Mouse (Mus musculus) layer of hippocampus, postnatal 14 days (tissue): ENCODE measurements around the gene Dnmt3l. TPM values are rescaled to one million over a fixed set of nuclear protein-coding genes. Genes with fewer than 3 reads are reported as not detected.
A peak's percentile ranks its signal among the peaks of the same experiment; 100 is the strongest.
"Not testable (repeated sequence)": the region's sequence is repeated elsewhere in the genome, so short reads cannot be mapped to it uniquely, and the experiment has no call there.

Experiments
- DNase-seq, 2 experiments: peaks; one replicate each; pipeline ENCODE4 v3.0.0; 2021 to 2022; ENCODE audit warnings: low spot score in 2 of 2, mixed read lengths in 1 of 2
- long read RNA-seq, 2 experiments: library from polyadenylated mRNA; stranded (forward); transcript quantifications; one replicate each; pipeline ENCODE4 v2.0.0; 2021
- total RNA-seq, 2 experiments: library from RNA; stranded (reverse); gene quantifications; 2 replicates each; pipeline ENCODE4 v1.2.3; 2021

The Dnmt3l gene
- under 1 TPM; 0.39 to 0.57 TPM for total RNA-seq
- long read RNA-seq, experiment 1: 0 reads
- long read RNA-seq, experiment 2: 0 reads

DNA sequence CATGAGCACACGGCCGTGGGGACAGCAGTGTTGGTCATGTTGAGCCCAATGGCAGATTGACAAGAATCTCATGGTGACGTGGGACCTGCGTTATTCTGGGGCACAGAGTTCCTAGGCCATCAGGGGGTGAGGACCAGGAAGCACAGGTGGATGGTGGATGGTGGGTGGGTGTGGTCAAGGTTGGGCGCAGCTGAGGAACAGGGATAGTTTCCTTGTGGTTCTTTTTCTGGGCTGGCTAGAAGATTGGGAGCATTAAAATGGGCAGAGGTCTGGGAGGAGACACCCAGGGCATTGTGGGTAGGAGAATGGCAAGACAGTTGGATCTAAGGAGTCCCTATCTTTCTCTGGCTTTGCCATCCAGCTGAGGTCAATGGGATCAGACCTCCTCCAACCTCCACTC lies at the start of gene Dnmt3l:
Gene Dnmt3l (plus strand): TSS at position 301 of the 400 bp plus-strand sequence.
- no peak for DNase-seq

DNA sequence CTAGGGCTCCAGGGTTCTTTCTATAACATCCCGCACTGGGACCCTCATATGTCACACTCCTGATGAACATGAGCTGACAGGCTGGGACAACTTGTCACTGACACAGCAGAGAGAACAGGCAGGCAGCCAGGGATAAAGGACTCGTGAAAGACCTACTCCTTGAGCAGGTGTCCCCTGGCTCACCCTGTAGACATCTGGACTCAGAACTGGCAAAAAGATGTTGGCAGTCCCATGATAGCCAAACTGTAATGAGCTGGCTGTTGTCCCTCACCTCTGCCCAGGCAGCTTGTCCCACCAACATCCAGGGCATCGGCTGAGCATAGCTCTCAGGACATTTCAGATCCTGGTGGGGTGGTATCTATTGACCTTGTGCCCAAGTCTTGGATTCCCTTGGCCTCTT lies 46.1 kb upstream of the Dnmt3l start:
- DNase-seq: no peak

DNA sequence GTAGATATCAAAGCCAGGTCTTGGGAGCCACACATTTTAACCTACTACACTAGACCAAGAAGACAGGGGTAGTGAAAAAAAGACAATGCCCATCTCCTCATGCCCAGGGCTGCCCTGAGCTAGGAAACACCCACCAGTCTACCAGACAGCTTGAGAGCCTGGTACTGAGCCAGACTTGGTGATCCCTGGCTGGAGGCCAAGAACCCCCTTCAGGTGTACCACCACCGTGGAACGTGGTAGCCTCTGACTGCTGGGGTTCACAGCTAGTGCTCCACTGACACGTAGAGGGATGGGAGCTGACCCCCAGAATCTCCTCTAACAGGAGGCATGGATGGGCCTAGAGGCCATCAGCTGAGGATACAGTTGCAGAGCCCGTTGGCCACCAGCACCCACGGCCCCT lies 41.5 kb upstream of the Dnmt3l start:
- no peak for DNase-seq

DNA sequence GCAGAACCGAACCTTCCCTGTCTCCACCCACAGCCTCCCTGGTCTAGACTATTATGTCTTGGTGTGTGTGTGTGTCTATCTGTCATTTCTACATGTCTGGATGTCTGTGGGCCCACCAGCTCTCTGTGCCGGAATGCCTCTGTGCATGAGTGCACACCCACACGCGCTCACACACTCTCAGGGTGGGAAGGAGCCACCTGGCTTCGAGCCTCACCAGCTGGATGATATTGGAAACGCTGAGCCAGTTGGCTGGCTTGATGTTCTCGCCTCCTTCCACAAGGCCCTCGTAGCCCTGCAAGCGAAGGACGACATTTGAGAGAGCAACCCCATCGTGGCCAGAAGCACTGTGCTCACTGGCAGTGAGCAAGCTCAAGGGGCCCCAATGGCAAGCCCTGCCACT lies 40.0 kb upstream of the Dnmt3l start:
- DNase-seq: peak; percentile 80 to 88

DNA sequence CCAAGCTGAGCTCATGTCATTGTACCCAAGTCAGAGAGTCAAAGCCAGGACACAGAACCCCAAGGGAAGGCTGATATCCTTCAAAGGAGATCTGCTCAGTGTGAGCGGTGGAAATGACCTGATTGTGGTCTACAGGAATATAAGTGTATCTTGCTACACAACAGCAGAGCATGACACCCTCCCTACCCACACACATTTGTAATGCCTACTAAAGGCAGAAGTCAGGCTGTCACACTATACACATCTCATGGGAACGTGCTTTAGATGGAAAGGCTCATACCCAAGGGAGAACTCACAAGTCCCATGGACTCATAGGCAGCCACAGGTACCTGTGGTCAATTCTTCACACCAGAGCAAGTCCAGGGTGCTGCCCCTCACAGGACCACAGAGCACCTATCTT lies 39.4 kb upstream of the Dnmt3l start:
- DNase-seq: no peak

DNA sequence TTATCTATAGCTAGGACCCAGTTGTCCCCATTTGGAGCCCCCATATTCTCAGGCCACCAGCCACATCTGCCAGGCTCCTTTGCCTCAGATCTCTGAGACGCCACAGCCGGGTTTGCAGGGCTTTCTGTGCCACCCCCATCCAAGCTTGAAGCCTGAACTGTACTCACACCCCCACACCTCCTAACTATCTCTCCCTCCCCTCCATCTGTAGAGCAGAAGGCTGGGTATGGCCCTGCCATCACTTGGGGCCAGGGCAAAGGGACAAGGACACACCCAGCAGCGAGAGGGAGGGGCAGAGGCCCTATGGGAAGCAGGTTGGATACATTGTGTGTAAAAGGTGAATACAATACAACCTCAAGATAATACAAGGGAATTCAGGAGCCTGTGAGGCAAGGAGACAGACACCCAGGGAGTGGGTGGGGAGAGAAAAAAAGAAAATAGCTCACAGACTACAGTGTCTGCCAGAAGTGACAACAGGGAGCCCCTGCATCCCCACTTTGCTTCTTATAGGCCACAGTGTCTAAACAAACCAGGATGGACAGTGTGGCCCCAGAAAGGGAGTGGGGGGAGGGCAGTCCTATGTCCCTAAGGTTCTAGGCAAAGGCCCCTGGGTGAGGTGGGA lies 37.2 kb upstream of the Dnmt3l start:
- no peak for DNase-seq

DNA sequence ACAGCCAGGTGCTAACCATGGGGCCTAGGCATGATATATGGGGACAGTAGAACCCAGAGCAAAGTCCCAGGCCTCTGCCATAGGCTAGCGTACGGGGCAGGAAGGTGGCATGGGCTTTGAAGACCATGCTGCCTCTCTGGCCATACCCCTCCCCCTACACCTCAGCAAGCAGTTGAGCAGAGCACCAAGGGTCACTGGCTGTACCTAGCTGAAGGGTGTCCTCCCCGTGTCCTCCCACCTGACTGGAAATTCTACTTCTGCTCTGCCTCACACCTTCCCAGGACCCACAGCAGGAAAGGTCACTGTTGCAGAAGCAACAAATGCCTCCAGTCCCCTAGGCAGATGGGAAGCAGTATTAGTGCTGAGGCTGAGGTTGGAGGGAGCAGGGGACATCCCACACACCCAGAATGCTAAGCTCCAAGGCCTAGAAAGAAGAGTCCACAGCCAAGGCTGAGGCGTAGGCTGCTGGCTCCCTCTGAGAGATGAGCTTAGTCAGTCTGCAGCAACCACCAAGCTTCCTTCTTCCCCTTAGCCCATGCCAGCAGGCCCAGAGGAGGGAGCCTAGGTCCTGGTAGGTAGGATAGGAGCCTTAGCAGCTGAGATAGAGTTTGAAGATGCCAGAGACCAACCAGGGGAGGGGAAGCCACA lies 35.8 kb upstream of the Dnmt3l start:
- no peak for DNase-seq

DNA sequence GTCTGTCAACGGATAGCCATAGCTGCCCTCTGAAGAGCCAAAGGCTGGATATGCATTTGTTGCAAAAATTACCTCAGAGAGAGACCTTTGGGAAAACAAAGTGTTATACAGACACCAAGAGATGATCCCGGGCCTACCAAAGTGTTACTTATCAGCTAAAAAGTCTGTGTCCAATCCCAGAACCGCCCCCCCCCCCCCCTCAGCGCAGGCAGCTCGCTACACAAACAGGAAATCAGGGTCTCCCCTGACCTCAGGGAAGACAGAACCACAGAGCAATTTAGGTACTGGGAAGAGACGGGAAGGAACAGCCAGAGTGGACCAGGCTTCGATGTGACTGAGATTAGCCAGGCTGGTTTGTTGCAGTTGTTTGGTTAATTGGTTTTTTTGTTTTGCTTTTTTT lies 34.5 kb upstream of the Dnmt3l start:
- no peak for DNase-seq

DNA sequence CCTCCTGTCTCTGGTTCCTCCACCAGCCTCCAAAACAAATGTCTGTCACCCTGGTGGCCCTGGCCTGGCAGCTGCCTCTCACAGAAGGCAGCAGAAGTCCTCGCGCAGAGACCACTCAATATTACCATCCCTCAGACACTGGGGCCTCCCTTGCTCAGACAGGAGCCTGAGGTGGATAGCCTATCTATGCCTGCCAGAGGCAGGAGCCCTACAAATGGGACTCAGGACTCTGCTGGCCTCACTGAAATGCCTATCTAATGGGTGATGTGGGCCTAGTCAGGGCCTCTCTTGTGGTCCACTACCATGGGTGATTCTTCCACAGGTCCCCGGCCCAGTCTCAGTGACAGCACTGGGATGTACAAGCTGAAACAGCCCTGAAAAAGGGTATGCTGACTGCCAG lies 33.6 kb upstream of the Dnmt3l start:
- no peak for DNase-seq

DNA sequence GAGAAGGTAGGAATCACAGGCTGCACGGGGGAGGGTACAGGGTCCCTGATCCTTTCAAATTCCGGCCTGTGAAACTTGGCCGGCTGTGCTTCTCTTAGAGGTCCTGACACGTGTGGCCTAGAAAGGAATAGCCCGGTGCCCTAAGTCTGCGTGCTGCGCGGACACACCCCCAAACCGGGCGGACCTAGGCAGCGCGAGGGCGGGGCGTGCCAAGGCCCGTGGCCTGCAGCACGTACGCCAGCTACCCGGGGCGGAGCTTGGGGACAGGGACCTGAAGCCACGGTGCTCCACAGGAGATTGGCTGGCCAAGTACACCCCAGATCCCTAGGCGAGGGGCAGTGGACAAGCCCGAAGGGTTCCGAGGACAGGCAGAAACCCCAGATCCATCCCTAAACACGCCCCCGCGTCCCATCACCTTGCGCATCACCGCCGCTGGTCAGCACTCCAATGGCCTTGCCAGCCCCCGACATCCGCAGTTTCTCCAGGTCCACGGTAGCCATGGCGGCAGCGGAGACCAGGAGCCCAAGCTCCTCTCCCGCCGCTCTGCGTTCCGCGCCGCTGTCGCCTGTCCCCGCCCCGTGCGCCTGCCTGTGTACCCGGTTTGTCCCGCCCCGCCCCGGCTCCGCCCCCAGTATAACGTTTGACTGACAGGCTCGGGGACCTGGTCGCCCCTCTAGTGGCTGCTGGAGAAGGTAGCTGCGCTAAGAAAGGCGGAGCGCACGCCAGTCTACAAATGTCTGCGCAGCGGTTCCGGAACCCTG lies 32.4 kb upstream of the Dnmt3l start:
- peak; percentile 90 to 94 for DNase-seq

DNA sequence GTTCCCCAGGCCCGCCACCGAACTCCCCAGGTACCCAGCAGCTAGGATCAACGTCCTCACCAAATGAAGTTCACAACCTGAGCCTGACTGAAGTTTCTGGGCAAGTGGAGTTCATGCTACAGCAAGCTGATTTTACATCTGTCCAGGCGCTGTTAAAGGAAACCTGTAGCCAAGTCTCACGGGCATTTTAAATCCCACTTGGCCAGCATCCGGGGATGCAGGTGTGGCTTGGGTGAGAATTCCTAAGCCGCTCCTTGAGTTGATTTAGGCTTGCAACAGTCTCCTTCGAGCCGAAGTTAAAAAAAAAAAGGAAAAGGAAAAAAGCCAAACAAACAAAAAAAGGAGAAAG lies 31.8 kb upstream of the Dnmt3l start, which contains the start of gene Pfkl:
Gene Pfkl (minus strand): TSS at position 139 of the 349 bp plus-strand sequence.
- DNase-seq: no peak

DNA sequence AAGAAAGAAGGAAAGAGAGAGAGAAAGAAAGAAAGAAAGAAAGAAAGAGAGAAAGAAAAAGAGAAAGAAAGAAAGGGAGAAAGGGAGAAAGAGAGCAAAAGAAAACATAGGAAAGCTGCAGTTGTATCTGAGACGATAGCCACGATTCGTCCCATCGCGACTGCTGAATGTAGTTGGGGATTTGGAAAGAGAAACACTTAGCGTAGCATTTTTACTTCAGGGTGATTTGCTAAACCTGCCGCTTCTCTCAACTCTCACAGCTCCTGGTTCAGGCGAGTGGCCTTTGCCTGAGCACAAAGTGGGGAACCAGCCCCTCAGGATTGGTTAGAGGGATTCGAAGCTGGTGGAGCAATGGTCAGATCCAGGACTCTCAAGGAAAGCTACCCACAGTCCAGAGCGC lies 31.4 kb upstream of the Dnmt3l start:
- no peak for DNase-seq

DNA sequence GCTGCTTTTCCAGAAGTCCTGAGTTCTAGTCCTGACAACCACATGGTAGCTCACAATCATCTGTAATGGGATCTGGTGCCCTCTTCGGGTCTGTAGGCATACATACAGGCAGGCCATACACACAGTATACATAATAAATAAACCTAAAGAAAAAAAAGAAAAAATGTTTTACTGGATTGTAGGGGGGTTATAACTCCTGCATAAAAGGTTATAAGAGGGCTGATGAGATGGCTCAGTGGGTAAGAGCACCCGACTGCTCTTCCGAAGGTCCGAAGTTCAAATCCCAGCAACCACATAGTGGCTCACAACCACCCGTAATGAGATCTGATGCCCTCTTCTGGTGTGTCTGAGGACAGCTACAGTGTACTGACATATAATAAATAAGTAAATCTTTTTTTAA lies 30.6 kb upstream of the Dnmt3l start:
- DNase-seq: not testable (repeated sequence)

DNA sequence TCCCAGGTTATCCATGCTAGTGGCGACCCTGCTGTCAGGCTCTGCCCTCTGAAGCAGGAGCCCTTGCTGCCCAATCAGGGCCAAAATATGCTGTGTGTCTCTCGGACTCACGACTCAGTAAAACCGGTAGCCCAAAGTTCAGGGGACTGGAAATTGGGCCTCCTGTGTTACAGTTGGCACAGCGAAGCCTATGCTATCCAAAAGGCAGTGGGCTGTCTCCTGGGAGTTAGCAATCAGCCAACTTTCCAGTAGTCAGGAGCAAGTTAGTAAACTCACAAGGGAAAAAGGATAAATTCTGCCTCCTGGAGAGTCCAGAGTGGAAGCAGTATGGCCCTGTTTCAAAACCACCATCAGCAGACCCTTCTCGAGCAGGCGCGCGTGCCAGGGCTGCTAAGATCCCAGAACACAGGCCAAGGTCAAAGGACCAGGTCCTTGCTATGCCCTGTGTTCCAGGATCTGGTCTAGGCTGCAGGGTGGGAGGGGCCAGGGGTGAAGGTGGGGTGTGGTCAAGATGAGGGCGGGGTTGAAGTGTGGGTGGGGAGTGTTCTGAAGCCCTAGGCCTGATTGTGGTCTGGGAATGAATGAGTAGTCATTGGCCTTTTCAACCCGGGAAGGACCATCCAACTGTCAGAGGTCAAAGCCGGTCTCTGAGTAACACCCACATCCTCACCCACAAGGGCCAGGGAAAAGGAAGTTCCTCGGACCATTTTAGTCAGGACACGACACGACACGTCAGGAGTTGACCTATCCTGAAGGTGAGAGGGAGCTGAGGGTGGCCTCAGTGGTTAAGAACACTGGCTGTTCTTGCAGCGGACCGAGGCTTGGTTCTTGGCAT lies 28.9 kb upstream of the Dnmt3l start:
- no peak for DNase-seq

DNA sequence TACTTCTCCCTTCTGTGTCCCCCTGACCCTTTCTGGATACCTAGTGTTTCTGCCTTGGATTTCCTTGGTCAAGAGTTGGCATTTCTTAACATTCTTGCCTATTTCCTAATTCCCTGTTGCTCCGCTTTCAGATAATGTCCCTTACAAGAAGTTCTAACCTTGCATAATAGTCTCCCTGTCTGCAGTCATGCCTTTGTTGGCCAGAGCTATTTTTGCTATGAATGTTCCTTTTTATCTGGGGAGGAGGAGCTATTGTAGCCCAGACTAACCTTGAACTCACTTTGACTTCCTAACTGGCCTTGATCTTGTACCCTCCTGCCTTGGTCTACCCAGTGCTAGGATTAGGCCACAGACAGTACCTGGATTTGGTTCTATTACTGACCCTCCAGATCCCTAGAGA lies 26.3 kb upstream of the Dnmt3l start:
- DNase-seq: no peak

DNA sequence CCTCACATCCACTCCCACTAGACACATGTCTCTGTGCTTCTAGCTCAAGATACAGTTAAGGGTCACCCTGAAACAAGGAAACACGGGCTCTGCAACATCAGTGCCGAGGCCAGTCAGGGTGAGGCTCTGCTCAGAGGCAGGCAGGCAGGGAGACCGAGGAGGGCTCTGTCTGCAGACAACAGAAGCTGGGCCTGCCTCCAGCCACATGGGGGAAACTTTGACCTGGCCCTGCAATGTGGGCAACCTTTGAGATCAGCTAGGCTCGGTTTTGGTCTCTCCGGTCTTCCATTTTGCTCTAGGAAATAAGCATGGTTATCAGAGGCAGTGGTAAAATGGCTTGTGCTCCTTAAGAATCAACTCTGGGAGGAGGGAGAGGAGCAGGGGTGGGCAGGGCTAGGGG lies 25.4 kb upstream of the Dnmt3l start:
- DNase-seq: no peak

DNA sequence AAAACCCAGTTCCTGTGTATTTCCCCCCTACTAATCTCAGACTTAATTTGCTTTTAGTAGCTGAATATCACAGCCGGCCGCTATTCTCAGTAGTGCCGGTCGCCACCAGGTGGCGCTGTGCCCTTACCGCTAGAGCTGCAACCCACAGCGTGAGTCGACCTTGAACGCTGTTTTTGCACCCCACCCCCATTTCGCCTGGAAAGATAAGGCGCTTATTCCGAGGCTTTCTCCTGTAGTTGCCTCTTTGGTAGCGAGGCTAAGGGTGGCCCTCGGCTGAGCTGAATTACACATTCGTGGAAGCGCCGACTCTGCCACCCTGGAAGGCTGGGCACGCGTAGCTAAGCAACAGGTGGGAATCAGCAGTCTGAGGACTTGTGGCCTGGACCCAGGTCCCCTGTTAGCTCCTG lies 22.9 kb upstream of the Dnmt3l start:
- peak; percentile 71 to 79 for DNase-seq

DNA sequence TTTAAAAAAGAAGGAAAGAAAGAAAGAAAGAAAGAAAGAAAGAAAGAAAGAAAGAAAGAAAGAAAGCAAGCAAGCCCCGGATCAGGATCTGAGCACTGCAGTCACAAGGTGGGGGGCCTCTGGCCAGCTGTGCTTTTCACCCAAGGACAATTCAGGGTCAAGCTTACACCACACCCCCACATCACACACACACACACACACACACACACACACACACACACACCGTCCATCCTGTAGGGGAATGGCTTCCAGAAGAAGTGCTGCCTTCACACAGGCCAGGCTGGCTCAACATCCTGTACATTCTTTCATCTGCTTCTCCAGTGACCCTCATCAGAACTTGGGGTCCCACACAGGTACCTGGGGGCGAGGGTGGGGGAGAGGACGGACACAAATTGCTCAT lies 22.5 kb upstream of the Dnmt3l start:
- no peak for DNase-seq

DNA sequence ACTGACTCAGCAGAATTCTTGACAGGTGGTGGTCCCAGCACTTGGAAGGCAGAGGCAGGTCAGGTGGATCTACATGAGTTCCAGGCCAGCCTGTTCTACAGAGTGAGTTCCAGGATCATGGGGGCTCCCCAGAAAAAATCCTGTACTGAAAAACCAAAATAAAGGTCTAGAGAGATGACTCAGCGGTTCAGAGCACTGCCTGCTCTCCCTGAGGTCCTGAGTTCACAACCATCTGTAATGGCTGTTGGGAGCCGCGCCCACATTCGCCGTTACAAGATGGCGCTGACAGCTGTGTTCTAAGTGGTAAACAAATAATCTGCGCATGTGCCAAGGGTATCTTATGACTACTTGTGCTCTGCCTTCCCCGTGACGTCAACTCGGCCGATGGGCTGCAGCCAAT lies 21.8 kb upstream of the Dnmt3l start:
- DNase-seq: not testable (repeated sequence)

DNA sequence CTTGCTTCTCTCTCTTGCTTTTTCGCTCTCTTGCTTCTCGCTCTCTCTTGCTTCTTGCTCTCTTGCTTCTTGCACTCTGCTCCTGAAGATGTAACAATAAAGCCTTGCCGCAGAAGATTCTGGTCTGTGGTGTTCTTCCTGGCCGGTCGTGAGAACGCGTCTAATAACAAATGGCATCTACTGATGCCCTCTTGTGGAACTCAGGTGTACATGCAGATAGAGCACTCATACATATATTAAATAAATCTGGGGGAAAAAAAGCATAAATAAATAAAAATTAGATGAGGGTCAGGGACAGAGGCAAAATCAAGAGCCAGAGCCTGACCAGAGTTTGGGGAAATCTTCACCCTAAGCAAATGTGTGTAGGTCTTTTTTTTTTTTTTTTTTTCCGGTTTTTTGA lies 16.3 kb upstream of the Dnmt3l start:
- DNase-seq: not testable (repeated sequence)

DNA sequence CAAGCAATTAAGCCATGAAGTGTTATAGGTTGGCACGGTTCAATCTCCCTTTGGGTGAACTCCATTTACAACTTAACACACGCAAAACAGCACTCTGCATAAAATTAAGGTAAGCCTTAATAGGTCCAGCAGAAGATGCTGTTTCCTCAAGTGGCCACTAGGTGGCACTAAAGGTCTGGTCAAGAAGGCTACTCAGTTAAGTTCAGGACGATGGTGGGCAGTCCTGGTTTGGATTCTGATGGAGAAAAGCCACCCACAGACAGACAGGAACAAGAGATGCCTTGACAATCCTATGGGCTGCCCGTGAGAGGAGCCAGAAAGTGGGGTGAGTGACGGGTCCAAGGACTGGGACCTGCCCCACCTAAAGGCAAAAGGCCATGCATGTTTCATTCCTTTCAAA lies 13.6 kb upstream of the Dnmt3l start:
- peak; percentile 58 to 77 for DNase-seq

DNA sequence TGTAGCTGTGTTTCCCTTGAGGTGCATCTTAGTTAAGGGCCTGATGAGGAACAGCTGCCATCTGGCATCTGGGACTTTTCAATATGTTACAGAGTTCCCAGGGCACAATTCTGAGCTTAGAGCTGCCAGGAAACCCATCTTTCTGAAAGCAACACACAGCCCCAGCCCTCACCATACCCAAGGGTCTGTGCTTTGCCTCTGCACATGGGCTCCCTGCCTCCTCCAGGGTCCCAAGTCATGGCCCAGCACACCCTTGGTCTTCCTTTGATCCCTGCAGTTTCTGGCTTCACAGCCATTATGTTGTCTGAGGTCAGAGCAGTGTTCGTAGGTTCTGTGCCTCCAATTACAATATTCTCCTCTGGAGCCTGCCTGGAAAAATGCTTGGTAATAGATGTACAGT lies 12.7 kb upstream of the Dnmt3l start:
- DNase-seq: no peak
